Mouse (Mus musculus) heart, embryonic 11.5 days (tissue): ENCODE results near the gene Cnih3. TPM values are rescaled to one million over a fixed set of nuclear protein-coding genes. Genes with fewer than 3 reads are reported as not detected.

ENCODE experiments used
- ATAC-seq: fragments of 200-750 bp; cut with Nextera tagmentation; replicated peaks from 2 replicates; pipeline ENCODE4 v1.8.0; 2017; ENCODE audit warnings: moderate library complexity; ENCODE audit not compliant: insufficient number of reproducible peaks, low FRiP score, low TSS enrichment
- H3K27ac ChIP-seq: fragments of 300-500 bp; sonication (generic); 2 replicates; pipeline ENCODE4 v1.5.1; 2014; ENCODE audit warnings: mild to moderate bottlenecking, low read depth, low read length
- H3K27me3 ChIP-seq: fragments of 300-500 bp; sonication (generic); 2 replicates; pipeline ENCODE4 v1.6.1; 2014; ENCODE audit warnings: mild to moderate bottlenecking, low read length, mixed read lengths; ENCODE audit not compliant: control insufficient read depth, insufficient read depth
- H3K36me3 ChIP-seq: fragments of 300-500 bp; sonication (generic); 2 replicates; pipeline ENCODE4 v1.6.1; 2014; ENCODE audit warnings: mild to moderate bottlenecking, low read length, moderate library complexity, mixed read lengths; ENCODE audit not compliant: control insufficient read depth, insufficient read depth
- H3K4me1 ChIP-seq: fragments of 300-500 bp; sonication (generic); 2 replicates; pipeline ENCODE4 v1.6.1; 2014; ENCODE audit warnings: low read length; ENCODE audit not compliant: control insufficient read depth, insufficient read depth
- H3K4me2 ChIP-seq: fragments of 300-500 bp; sonication (generic); 2 replicates; pipeline ENCODE4 v1.6.1; 2014; ENCODE audit warnings: mild to moderate bottlenecking, moderate library complexity
- H3K4me3 ChIP-seq: fragments of 300-500 bp; sonication (generic); 2 replicates; pipeline ENCODE4 v1.5.1; 2014; ENCODE audit warnings: low read depth, low read length
- H3K9ac ChIP-seq: fragments of 300-500 bp; sonication (generic); 2 replicates; pipeline ENCODE4 v1.6.1; 2014; ENCODE audit warnings: mild to moderate bottlenecking, low read depth, low read length, moderate library complexity
- H3K9me3 ChIP-seq: fragments of 300-500 bp; sonication (generic); replicated peaks from 2 replicates; pipeline ENCODE4 v1.6.1; 2016; ENCODE audit warnings: low read length; ENCODE audit not compliant: control insufficient read depth
- WGBS: fragments of 180-500 bp; shearing (Covaris S2); extraction: QIAGEN DNeasy Blood & Tissue Kit; methylation state at CpG from one replicate; pipeline ENCODE4 v1.1.7; 2014; ENCODE audit not compliant: insufficient replicate concordance; 5-methylcytosine and 5-hydroxymethylcytosine counted together
- polyA plus RNA-seq: library from polyadenylated mRNA; unstranded; fragments of >200 nt; fragmentation: Nextera tagmentation; extraction: Ambion mirVana; gene quantifications from 2 replicates; pipeline ENCODE4 v1.2.1, GENCODE M21; 2014

Cnih3 gene
- polyA plus RNA-seq, 1 experiment from 2014 or later = 0.29 TPM

DNA sequence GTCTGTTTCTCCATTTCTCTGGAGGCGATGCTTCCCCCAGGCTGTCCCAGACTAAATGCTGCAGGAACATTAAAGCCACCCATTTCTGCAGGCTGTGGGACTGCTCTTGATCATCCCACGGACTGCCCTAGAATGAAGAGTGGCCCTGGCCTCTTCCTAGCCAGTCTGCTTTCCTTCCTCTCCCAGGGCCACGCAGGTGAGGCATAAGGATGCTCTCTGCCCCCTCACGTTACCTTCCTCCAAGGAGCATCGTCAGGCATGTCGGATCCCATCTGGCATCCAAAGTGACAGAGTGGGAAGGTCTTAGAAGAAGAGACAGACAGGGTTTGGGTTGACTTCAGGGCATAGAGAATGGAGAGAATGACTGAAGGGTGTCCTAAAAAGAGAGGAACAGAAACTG lies 33.0 kb upstream of the Cnih3 start:
- Histone ChIP-seq H3K4me2 (no peak overlapping the region), H3K27ac (no peak overlapping the region), H3K9ac (no peak overlapping the region), H3K4me1 (no peaks in the 10 kb centered on the region), H3K27me3 (no peaks in the 10 kb centered on the region), H3K36me3 (no peaks in the 10 kb centered on the region), H3K4me3 (no peak overlapping the region), H3K9me3 (no peaks in the 10 kb centered on the region)
- no peak for ATAC-seq
- 78% methylated on average over 6 of the region's 6 CpGs for WGBS

DNA sequence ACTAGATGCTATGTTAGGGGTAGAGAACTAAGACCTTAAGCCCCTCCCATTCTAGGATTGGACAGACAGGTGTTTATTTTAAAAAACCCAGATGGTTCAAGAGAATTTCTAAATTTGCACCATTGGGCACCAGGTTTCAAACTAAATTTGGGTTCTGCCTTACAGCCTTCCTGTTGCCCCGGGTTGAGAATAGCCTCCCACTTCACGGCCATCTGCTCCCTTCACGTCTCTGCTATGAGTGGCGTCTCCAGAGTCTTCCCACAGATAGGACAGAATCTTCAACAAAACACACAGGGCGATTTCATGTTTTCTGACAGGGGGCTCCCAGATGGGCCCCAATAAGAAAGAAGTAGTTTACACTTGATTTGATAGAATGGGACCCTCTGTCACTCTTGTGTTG lies 31.3 kb upstream of the Cnih3 start:
- H3K9ac ChIP-seq = no peak overlapping the region
- H3K36me3 ChIP-seq = no peaks in the 10 kb centered on the region
- no peaks in the 10 kb centered on the region for H3K27me3 ChIP-seq
- no peaks in the 10 kb centered on the region for H3K4me1 ChIP-seq
- ATAC-seq = no peak
- H3K4me3 ChIP-seq = no peak overlapping the region
- no peak overlapping the region for H3K4me2 ChIP-seq
- no peaks in the 10 kb centered on the region for H3K9me3 ChIP-seq
- H3K27ac ChIP-seq = no peak overlapping the region
- WGBS = 89% methylated on average over 5 of the region's 5 CpGs

DNA sequence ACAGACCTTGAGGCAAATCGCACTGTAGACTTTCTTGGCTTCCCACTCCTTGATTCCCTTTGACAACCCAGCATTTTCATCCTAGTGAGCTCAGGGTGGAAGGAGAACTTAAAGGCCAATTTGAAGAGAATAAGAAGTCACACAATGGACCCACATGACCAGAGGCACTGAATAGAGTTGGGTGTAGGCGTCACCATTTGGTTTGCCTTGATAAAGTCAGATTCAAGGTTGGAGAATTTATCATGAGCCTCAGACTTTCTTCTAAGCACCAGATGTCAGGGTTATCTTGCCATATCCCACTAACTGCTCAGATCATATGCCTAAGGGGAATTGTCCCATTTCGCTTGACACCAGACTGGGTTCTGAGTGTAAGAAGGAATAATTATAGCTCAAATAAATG lies 29.3 kb upstream of the Cnih3 start:
- WGBS = 74% methylated on average over 3 of the region's 3 CpGs
- Histone ChIP-seq H3K36me3 (no peaks in the 10 kb centered on the region), H3K9me3 (no peaks in the 10 kb centered on the region), H3K27me3 (no peaks in the 10 kb centered on the region), H3K9ac (no peak overlapping the region), H3K4me2 (no peak overlapping the region), H3K27ac (no peak overlapping the region), H3K4me3 (no peak overlapping the region), H3K4me1 (no peaks in the 10 kb centered on the region)
- peak; percentile 67; the same call in 1 of the 2 replicates for ATAC-seq

DNA sequence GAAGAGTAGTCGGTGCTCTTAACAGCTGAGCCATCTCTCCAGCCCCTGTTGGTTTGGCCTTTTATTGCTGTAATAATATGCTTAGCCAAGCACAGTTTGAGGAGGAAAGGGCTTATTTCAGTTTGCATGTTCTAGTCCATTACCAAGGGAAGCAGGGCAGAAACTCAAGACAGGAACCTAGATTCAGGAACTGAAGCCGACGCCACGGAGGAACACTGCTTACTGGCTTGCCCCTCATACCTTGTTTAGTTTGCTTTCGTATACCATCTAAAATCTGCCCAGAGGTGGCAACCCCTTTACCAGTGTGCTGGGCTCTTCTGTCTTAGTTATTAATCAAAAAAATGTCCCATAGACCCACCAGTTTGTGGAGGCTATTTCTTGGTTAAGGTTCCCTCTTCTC lies 25.3 kb upstream of the Cnih3 start:
- no peaks in the 10 kb centered on the region for H3K9me3 ChIP-seq
- H3K9ac ChIP-seq = no peak overlapping the region
- WGBS = 94% methylated on average over 5 of the region's 5 CpGs
- no peak overlapping the region for H3K27ac ChIP-seq
- no peak for ATAC-seq
- no peaks in the 10 kb centered on the region for H3K4me1 ChIP-seq
- H3K27me3 ChIP-seq = no peaks in the 10 kb centered on the region
- no peaks in the 10 kb centered on the region for H3K36me3 ChIP-seq
- H3K4me3 ChIP-seq = no peak overlapping the region
- no peak overlapping the region for H3K4me2 ChIP-seq

DNA sequence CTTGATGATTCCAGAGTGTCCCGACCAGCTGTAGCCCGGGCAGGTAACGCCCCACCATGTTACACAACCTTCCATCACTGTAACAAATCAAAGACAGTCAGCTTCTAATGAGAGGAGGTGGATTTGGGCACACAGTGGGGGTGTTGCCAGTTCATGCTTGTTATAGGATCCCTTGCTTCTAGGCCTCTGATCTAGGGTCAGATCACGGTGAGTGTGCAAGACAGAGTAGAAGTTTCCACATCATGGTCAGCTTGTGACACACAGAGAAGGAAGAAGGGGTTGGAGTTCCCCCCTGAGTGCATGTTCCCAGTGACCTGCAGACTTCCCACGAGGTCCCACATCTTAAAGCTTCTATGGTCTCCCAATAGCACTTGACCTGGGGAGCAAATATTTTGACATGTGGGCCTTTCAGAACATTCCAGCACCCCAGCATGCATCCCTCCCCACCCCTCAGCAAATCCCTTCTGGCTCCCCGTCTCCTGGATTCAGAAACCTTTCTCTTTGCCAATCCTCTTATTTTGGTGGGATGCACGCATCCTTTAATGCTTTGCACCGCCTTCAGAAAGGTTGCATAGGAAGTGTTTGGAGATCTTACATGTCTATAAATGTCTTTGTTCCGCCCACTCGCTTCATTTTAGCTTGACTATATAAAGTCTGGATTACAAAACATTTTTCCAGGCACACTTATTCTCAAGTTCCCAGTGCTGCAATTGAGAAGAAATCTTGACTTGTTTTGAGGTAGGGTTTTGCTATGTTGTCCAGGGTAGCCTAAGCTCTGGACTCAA lies 24.6 kb upstream of the Cnih3 start:
- Histone ChIP-seq H3K27me3 (no peaks in the 10 kb centered on the region), H3K4me1 (no peaks in the 10 kb centered on the region), H3K4me3 (no peak overlapping the region), H3K9ac (no peak overlapping the region), H3K36me3 (no peaks in the 10 kb centered on the region), H3K27ac (no peak overlapping the region), H3K9me3 (no peaks in the 10 kb centered on the region), H3K4me2 (no peak overlapping the region)
- WGBS = 87% methylated on average over 10 of the region's 10 CpGs
- no peak for ATAC-seq

DNA sequence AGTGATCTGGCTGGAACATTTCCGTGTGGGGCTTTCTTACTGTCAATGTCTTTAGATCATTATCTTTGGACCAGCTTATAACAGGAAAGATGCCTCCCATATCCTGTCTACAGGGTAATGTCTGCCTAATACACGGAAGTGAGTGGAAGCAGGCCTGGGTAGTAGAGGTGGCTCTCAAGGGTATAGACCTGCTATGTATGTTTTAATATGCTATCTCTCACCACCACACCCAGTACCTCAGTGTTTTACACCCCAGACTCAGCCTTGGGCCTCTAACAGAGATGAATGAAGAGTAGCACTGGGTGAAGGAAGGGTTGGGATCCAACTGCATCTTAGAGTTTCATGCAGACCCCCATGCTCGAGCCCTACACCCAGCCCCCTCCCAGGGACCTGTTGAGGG lies 23.3 kb upstream of the Cnih3 start:
- Histone ChIP-seq H3K27ac (no peak overlapping the region), H3K36me3 (no peaks in the 10 kb centered on the region), H3K4me1 (no peaks in the 10 kb centered on the region), H3K4me3 (no peak overlapping the region), H3K9me3 (no peaks in the 10 kb centered on the region), H3K4me2 (no peak overlapping the region), H3K9ac (no peak overlapping the region), H3K27me3 (no peaks in the 10 kb centered on the region)
- no peak for ATAC-seq
- WGBS = 64% methylated on average over 3 of the region's 3 CpGs

DNA sequence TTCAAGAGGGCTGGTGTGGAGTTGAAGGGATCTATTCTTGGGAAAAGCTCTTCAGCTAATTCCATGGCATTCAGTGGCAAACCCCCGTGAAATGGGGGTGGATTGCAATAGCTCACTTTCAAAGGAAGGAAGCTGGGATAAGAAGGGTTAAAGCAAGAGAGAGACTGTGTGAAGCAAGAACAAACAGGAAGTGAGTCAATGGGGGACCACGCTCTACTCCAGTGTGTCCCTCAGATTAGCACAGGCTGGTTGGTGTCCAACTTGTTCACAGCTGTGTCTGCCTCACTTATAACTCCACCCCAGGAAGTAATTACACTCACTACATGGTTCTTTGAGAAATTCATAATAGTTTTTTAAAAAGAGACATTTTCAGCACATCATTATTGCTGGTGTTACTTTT lies 19.8 kb upstream of the Cnih3 start:
- H3K36me3 ChIP-seq = no peaks in the 10 kb centered on the region
- H3K27me3 ChIP-seq = no peaks in the 10 kb centered on the region
- H3K9me3 ChIP-seq = no peaks in the 10 kb centered on the region
- H3K9ac ChIP-seq = no peak overlapping the region
- no peak for ATAC-seq
- no peak overlapping the region for H3K27ac ChIP-seq
- no peaks in the 10 kb centered on the region for H3K4me1 ChIP-seq
- WGBS = 45% methylated on average over 2 of the region's 2 CpGs
- H3K4me3 ChIP-seq = no peak overlapping the region
- H3K4me2 ChIP-seq = no peak overlapping the region

DNA sequence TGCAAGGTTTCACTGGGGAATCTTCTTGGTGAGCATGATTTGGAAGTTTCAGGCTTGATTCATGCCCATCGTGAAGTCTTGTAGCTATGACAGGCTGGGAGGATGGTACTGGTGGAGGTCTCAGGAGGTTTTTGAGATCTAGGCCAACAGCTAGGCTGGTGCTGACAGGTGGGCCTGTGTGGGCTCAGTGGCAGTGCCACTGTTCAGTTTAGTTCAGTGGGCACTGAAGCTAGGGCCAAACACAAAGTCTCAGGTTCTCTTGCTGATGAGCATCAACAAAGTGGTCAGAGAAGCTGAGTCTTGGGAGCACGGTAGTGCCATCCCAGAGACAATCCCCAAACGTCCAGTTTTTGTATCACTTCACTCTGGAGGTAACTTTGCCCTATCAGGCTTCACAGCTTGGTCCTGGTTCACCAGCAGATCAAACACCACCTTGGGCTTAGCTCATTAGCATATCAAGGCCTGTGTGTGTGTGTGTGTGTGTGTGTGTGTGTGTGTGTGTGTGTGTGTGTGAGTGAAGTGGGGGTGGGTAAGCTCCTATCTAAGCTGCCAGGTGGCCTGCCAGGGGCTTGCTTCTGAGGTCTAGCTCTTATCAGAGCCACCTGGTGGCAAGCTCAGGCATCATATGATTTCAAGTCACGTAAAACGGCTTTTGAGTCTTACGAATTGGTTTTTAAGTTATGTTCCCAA lies 18.0 kb upstream of the Cnih3 start:
- peak; percentile 90 for ATAC-seq
- no peaks in the 10 kb centered on the region for H3K36me3 ChIP-seq
- no peaks in the 10 kb centered on the region for H3K9me3 ChIP-seq
- H3K4me1 ChIP-seq = no peaks in the 10 kb centered on the region
- H3K9ac ChIP-seq = no peak overlapping the region
- H3K4me3 ChIP-seq = no peak overlapping the region
- 73% methylated on average over 6 of the region's 6 CpGs for WGBS
- H3K27me3 ChIP-seq = no peaks in the 10 kb centered on the region
- peak overlapping the region; percentile 79 for H3K27ac ChIP-seq
- H3K4me2 ChIP-seq = peak overlapping the region; percentile 31; the same call in 1 of the 2 replicates

DNA sequence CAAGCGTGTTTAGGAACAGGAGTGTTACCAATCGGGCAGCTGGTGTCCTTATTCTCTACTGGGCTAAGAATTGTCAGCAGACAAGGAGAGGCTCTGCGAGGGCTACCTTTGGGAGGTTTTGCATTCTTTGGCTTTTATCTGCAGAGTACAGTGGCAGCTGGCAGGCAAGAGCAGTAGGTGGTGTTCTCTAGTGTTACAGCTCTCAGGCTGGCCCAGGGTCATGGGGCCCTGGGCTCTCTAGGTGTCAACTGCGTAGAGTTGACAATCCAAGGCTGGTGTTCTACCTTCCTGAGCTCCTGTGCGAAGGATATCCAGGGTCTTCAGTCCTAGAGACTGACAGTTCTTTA lies 17.4 kb upstream of the Cnih3 start:
- Histone ChIP-seq H3K27ac (peak overlapping the region; percentile 79), H3K4me2 (peak overlapping the region; percentile 31), H3K36me3 (no peaks in the 10 kb centered on the region), H3K4me3 (no peak overlapping the region), H3K27me3 (no peaks in the 10 kb centered on the region), H3K9ac (peak overlapping the region; percentile 52; the same call in 1 of the 2 replicates), H3K4me1 (no peaks in the 10 kb centered on the region), H3K9me3 (no peaks in the 10 kb centered on the region)
- peak; percentile 90 for ATAC-seq
- 83% methylated on average over 5 of the region's 5 CpGs for WGBS
